Mouse (Mus musculus): ENCODE measurements around the gene Pfkfb3. TPM values are rescaled to one million over a fixed set of nuclear protein-coding genes. Genes with fewer than 3 reads are reported as not detected.
A peak's percentile ranks its signal among the peaks of the same experiment; 100 is the strongest.

Pfkfb3 gene
- total RNA-seq, 2 experiments from 2014 or later, result 162 to 232 TPM

DNA sequence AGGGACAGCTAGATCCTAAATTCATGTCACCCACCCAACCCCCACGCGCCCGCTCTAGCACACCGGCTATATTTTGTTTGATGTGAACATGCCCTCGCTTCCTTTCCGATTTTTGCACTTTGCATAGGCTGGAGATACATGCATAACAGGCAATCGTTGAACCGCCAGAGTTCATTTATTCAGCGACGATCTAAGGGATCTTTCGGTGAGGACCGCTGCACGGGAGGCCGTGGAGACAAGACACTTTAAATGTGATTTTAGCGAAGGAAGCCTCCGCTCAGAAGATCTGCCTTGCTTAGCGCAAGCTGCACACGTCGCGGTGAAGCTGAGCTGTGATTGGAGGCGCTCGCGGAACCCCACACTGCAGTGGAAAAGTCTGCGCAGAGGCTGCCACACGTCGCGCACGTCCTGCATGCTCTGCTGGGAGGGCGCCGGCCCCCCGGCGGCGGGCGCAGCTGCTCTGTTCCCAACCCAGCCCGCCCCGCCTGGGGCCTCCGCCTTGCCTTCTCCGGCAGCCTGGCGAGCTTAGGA, 50.9 kb downstream of the Pfkfb3 start:
- DNase-seq (ENCODE audit: low spot score in 2 of 2), result peak; percentile 60 to 65

DNA sequence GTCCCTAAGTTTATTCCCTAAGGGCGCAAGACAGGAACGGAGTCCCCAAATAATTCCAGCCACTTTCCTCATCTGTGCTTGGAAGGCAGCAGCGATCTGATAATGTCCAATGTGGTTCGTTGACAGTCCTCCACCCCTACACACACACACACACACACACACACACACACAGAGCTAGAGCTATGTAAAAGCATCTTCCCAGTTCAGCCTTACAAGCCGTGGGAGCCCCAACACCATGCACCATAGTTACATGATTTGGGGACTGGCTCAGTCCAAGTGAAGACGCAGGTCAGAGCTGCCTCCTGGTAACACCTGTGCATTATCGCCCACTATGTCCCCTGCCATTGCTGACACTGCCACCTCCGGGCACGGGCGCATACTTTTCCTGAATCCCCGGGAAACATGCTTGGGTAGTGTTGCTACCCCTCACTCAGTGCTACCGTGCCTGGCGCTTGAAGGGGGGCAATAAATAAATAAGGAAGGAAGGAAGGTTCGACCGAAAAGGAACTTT, 51.6 kb downstream of the Pfkfb3 start:
- peak in 1 of 2 experiments; percentile 23 for DNase-seq (ENCODE audit: low spot score in 2 of 2)

DNA sequence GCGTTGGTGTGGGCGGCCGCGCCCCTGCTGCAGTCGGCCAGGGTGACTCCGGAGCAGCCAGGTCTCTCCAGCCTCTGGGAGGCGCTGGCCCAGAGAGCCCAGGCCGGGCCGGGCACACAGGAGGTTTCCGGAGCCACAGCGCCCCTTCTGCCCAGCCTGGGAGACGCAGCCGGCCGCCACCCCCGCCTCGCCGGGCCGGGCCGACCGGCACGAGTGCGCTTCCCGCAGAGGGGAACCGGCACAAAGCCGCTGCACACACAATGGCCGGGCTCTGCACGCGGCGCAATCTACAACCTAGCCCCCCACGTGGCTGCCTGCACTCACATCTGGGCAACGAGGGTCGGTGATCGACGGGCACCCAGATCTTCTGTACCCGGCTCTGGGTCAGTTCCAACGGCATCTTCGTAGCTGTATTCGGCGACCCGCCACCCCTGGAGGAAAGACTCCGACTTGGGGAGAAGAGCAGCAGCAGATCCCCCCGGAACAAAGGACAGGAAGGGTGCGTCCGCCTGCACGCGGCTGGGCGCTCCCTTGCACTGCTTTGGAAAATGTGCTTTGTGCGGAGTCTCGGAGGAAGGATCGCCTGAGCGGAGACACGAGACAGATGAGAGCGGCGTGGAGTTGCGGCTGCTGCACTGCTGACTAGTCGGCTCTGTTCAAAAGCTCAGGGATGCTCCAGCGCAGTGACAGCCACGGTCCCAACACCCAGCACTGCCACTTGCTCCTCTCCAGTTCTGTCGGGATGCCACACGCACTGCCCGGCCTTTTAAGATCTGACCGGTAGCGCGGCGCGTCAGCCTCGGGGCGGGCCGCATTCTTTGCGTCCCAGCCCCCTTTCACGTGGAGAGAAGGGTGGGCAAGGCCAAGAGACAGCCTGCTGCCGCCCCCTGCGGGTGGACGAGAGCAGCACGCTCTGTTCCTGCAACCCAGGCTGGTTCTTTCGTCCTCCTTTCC, 52.3 kb downstream of the Pfkfb3 start:
- peak; percentile 92 to 94 for DNase-seq (ENCODE audit: low spot score in 2 of 2)

DNA sequence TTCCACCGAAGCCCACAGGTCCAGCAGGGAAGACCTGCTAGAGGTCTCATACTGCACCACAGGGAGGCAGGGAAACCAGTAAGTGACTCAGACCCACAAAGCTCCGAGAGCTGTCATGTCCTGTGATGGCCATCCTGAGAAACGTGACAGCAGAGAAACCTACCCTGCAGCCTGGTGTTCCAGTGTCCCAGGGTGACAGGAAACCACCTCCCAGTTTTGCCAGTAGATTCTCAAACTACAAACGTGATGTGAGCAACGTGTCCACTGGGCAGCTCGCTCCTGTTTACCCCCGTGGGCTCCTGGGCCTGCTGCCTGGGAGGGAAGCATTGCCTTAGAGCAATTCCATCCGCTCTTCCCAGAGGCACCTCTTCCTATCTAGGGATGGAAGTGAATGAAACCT, 53.2 kb downstream of the Pfkfb3 start:
- no peak for DNase-seq (ENCODE audit: low spot score in 2 of 2)

DNA sequence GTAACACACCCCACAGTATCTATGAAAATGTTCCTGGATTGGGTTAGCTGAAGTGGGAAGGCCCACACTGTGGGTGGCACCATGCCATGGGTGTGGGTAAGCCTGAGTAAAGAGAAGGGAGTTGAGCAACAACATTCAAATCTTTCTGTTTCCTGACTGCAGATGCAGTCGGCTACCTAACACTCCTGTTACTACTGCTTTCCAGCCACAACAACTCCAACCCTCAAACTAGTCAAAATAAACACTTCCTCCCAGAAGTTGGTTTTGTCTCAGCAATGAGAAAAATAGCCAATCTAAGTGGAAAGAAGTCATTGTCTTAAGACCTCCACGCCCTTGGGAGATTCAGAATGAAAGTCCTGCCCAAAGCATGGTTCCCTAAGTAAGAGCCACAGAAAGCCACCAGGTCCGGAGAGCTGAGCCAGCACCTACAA, 57.3 kb downstream of the Pfkfb3 start:
- no peak for DNase-seq (ENCODE audit: low spot score in 2 of 2)

DNA sequence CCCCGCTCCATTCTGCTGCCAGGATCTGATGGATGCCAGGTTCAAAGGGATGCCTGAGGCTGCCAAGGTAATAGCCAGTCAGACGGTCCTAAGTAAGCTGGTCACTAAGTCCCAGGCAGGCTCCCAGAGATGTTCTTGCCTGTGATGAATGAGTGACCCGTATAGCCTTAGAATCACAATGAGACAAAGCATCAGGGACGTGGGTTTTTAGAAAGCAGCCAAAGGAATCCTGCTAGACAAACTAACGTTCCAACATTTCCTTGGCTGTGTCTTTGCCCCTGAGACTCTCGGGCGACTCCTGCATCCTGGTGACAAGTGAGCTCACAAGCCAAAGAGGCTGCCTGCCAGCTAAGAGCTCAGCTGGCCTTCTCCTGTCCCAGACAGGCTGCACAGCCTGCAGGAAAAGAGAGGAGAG, 59.0 kb downstream of the Pfkfb3 start:
- DNase-seq (ENCODE audit: low spot score in 2 of 2), result peak in 1 of 2 experiments; percentile 38

DNA sequence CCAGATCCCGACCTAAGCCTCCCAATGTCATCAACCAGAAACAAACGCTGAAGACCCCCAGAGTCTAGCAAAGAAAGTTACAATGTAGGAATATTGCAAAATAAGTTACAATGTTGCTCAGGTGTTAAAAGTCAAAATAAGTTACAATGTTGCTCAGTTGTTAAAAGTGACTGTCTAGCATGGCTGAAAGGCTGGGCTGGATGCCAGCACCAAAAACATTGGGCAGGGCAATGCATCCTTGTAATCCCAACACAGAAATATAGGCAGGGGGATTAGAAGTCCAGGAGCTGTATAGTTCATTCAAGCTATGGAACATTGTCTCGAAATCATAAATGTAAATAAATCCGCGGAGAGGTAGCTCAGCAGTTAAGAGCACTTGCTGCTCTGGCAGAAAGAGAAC, 61.0 kb downstream of the Pfkfb3 start:
- no peak for DNase-seq (ENCODE audit: low spot score in 2 of 2)

DNA sequence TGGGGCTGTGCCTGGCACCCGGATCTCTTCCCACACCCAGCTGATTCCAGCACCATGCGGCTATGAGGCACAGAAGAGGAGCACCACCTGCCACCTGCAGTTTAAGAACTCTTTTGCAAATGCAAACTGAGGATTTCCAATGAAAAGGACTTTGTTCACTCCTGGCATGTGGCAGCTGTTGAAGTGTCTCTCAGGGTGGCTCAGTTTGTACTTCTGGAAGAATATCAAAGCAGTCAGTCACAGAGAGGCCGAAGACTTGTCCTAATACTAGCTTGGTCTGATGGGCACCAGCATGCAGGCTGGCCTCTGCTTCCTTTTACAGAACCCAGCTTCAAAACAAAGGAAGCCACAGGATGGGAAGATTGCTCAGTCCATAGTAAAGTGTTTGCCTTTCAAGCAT, 62.4 kb downstream of the Pfkfb3 start:
- DNase-seq (ENCODE audit: low spot score in 2 of 2), result no peak

DNA sequence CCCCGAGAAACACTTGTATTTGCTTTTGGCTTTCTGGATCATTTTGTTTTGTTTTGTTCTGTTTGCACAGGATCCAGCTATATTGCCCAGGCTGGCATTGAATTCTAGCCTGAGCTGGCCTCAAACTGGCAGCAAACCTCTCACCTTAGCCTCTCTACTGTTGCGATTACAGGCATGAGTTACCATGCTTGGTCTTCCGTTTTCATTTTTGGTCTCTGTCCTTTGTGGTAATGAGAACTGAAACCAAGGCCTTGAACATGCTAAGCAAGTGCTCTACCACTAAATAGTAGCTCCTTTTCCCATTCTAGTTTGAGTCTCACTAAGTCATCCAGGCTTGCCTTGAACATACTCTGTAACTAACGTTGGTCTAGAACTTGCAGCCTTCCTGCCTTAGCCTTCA, 63.3 kb downstream of the Pfkfb3 start:
- no peak for DNase-seq (ENCODE audit: low spot score in 2 of 2)

DNA sequence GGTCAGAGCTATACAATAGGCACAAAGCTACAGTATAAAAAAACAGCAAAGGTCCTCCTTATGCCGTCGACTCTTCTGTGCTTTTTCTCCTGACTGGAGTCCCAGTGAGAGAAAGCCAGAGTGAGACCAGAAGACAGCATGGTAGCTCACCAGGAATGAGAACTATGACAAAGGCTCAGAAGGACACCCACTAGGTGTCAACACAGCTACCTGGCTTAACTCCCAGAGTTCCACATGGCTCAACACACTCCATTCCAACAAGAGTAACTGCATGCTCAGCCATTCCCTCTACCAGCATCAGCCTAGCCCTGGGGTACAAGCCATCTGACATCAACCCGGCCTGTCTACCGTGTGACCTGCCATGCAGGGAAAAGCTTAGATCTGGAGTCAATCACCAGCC, 70.7 kb downstream of the Pfkfb3 start:
- DNase-seq (ENCODE audit: low spot score in 2 of 2), result no peak

DNA sequence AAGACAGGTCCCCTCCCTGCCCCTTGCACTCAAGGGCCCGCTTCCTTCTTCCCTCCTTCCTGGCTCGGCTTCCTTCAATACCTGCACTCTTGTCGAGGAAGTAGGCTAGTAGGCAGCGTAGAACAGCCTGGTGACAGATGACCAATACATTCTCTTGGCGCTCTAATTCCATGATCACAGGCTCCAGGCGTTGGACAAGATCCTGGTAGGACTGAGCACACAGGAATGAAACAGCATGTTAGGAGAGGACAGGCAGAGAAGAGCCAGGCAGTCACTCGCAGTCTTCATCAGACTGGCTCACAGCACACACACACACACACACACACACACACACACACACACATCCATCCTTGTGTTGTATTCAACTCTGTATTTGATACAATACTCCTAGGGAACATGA, 71.5 kb downstream of the Pfkfb3 start:
- DNase-seq (ENCODE audit: low spot score in 2 of 2), result no peak

DNA sequence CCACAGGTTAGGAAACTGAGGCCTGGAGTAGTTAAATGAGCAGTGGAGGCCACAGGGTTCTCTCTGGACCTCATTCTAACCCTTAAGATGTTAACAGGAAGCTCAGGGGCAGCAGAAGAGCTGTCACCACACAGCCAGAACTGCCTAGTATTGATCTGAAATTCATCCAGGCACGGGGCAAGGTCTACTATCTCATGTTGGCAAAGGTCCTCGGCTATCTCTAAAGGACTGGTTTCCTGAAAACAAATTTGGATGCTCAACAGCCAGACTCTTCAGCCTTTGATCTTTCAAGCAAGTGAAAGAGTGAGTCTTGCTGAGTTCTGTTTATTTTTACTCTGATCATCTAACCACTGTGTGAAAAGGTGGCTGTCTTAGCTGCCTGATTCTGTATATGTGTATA, 74.9 kb downstream of the Pfkfb3 start:
- DNase-seq (ENCODE audit: low spot score in 2 of 2), result no peak

DNA sequence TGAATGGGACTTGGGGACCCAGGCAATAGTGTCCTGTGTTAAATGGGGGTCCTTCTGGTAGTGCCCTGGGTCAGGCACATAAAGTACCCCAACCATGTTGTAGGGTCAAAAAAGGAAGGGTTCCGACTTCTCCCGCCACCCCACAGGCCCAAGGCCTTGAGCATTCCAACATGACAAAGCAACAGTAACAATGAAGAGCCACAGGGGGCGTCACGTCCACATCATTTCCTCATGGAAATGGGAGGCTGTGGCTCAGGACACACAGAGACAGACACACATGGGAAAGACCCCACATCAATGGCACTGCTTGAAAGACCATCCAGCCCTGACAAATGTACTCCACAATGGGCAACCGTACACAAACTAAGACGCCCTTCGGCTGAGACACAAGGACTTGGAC, 78.6 kb downstream of the Pfkfb3 start:
- DNase-seq (ENCODE audit: low spot score in 2 of 2), result no peak

DNA sequence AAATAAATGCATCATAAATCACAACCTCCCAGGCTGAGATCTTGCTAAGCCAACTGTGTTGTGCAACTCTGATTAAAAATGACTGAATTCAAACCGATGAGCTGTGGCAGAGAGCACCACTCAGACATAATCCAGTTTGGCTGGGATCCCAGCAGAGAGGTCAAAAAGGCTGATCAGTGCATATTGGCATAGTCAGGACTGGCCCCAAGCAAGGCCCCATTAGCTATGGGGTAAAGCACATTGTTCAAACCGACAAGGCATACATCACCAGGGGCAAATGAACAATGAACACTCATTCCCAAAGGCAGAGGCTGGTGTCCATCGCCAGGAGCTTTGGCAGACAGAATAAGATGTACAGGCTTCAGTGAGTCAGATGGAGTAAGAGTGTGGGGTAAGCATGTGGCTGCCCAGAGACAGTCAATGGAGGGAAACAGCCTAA, 89.2 kb downstream of the Pfkfb3 start:
- no peak for DNase-seq (ENCODE audit: low spot score in 2 of 2)

DNA sequence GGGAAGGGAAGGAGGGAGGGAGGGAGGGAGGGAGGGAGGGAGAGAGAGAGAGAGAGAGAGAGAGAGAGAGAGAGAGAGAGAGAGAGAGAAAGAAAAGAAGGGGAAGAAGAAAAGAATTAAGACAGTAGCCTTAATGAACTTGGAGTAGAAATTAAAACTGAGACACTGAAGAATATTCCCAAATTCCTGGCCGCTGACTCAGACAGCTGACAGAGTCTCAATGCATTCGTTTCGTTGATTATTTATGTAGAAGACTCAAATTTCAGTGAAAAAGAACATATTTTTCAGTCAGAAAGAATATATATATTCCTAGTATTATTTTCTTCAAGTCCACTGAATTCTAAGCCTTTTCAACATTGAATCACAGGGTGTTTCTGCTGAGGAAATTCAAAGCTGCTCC, 92.9 kb downstream of the Pfkfb3 start:
- DNase-seq (ENCODE audit: low spot score in 2 of 2), result no peak

DNA sequence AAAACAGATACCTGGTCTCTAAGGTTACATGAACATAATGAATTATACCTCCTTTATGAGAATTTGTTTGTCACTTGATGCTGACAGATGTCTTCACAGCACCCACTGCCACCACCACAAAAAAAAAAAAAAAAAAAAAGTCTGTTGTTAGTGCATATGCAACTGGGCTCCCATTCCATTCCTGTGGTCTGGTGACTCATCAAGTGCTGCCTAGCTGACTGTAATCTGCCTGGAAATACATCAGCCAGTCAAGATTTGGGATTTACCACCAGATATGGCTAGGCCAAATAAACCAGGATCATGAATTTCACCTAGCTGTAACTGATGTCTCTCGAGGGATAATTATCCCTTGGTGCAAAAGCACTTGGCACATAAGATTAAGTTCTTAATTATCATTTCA, 95.4 kb downstream of the Pfkfb3 start:
- DNase-seq (ENCODE audit: low spot score in 2 of 2), result no peak

DNA sequence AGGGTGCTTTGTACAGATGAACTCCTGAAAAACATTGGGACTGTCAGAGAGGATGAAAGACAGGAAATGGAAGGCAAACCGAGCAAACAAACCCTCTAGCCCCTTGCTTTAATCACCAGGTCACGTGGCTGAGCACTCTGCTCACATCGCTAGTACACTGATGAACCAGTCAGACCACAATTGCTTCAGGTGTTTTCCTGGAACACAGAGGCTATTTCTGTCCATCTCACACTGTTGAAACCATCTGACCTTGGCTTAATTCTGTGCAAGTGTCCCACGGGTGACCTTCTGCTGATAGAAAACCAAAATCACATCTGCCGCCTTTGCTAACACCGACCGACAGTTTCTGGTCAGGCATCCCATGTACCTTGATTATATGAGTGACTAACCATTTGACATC, 96.0 kb downstream of the Pfkfb3 start:
- DNase-seq (ENCODE audit: low spot score in 2 of 2), result no peak

DNA sequence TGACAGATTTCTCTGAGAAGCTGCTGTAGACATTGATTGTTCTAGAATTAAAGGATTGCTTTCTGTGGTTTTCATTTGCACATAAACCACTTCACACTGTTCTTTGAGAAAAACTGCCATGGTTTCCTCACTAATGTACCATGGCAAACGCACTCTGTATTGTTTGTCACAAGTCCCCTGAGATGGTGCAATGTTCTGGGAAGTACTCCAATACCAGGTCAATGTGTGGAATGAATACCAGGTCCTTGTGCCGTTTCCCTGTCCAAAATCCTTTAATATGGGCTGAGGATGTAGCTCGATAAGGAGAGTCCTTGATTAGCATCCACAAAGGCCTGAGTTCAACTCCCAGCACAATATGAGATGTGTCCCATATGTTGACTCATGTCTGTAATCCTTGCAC, 105.2 kb downstream of the Pfkfb3 start:
- DNase-seq (ENCODE audit: low spot score in 2 of 2), result no peak

DNA sequence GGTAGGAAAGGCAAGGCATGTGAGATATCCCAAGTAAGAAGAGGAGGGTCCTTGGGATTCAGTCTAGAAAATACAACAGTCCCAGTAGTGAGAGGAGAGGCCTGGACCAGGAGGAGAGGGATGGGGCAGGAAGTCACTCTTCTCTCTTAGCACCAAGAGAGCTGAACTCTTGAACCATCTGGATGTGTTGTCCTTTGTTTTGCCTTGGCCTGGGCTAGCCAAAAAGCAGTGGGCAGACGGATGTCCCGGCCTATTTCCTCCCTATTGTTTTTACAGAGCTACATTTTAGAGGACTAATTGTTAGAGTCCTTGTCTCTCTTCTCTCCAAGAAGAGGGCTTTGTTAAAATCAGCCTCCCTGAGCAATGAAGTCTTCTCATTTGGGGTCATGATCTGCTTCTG, 106.0 kb downstream of the Pfkfb3 start:
- no peak for DNase-seq (ENCODE audit: low spot score in 2 of 2)

DNA sequence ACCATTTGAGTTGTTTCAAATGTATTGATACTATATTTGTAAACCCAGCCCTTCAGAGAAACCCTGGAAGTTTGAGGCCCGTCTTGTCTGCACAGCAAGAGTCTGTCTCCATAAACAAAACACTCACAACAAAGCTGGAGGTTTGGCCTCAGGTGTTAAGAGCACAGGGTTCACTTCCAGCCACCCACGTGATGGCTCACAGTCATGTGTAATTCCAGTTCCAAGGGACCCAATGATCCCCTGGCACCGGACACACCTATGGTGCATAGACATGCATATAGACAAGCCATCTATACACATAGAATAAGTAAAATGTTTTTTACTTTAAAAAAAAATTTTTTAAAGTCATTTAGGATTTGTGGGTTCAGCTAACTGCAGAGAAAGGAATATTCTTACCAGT, 108.2 kb downstream of the Pfkfb3 start:
- DNase-seq (ENCODE audit: low spot score in 2 of 2), result no peak

DNA sequence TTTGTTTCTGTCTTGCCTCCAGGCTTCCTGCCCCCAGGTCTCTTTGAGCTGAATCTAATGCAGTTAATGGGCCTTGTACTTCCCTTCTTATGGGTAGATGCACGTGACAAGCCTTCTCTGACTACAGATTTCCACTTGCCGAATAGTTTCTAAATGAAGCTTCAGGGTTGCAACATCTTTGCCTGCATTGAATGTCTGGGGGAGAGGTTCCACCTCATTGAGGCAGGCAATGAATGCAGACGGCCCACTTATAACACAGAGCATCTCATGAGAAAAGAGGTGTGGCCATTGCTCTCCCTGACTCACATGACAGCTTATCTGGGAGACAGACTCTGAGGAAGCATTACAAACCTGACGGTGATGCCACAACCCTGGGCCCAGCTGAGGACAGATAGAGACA, 112.0 kb downstream of the Pfkfb3 start:
- DNase-seq (ENCODE audit: low spot score in 2 of 2), result no peak

DNA sequence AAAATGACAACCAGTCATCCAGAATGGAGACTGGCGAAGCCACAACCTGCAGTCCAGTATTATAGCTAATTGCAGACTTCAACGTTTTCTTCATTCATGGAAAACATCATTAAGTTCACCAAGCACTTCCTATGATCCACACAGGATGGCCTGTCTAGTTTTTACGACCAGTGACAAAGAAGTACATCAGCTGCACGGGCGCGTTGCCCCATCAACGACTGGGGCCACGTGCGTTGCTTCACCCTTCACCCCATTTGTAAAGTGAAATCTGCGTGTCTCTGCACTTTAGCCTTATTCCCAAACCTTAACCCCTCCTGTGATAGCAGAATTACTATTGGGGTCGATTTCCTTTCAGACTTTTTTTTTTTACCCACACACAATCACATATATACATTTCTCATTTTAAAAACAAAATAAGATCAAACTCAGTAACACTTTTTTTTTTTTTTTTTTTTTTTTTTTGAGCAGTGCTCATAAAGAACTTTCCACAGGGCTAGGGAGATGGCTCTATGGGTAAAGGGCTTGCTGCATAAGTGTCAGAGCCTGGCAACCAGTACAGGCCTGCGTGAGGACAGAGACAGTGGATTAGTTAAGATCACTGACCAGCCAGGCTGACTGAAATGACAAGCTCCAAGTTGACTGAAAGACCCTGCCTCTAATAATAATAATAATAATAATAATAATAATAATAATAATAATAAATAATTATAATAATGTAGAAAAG, 115.5 kb downstream of the Pfkfb3 start:
- no peak for DNase-seq (ENCODE audit: low spot score in 2 of 2)
